Mouse (Mus musculus): Measurements from ENCODE around the gene Clint1. TPM values are rescaled to one million over a fixed set of nuclear protein-coding genes. Genes with fewer than 3 reads are reported as not detected.
"Not testable (repeated sequence)": the region's sequence is repeated elsewhere in the genome, so short reads cannot be mapped to it uniquely, and the experiment has no call there.

The Clint1 gene
- total RNA-seq, 2 experiments from 2014 or later: 37.4 to 38.2 TPM

DNA sequence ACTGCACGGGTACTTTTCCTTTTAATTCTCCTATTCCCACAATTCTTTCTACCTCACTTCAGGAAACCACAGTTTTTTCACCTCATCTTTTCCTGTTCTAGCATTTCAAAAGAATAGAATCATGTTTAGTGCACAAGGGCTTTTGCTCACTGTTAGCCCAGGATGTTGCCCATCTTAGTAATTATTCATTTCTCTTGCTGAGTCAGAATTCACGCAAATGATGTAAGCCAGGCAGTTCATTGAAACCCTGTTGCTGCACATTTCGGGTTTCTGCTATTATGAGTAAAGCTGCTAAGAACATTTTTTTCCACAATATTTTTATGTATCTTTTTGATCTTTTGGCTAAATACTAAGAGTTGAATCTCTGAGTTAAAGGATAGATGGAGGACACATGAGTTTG lies 11.5 kb upstream of the Clint1 start:
- no peak for DNase-seq
- intact Hi-C loops (cut with DNase I): no loop called here

DNA sequence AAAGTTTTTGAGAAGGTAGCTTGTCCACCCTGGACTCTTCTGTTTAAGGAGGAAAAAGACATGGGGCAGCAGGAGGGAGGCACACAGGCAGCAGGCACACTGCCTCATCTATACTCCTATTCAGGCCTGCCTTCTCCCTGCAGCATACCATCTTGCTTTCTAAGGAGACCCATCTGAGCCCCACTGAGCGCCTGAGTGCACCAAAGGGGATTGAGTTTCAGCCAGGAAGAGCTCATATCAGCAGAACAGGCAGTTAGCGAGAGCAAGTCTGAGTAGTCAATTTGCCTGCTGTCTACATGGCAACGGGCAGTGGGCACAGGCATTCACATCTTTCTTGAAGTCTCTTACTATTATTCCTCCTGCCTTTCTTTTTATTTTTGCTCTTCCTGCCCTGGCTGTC lies 5.8 kb upstream of the Clint1 start:
- intact Hi-C loops (cut with DNase I): no loop called here
- no peak for DNase-seq

DNA sequence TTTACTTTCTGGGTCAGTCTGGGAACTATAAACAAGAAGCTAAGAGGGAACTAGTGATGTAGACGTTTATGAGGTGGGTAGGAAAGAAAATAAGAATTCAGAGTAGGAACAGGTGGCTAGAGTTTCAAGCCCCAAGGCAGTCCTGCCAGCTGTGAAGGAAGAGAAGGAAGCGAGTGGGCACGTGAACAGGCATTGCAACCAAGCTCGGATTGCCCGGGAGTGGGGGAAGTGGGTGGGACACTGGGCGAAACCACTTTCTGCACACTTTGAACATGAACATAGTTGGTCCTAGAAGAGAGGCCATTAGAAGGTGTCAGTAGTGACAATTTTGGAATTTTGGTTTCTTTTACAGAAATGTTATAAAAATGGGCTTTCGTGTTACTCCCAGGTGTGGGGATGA lies 4.3 kb upstream of the Clint1 start:
- peak in 1 of 2 experiments; percentile 11 for DNase-seq
- intact Hi-C loops (cut with DNase I): no loop called here

DNA sequence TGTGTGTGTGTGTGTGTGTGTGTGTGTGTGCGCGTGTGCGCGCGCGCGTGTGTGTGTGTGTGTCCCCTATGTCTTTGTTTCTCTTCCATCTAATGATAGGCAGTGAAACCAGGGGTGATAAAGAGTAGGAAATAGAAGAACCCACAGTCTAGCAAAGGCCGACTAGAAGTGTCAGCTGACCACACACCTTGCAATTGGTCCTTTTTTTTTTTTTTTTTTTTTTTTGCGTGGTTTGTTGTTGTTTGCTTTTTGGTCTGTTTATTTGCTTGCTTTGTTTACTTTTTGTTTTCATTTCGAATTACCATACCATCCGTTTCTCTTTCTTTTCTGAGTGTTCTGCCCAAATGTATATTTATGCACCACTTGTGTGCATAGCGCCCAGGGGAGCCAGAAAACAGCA lies 3.6 kb upstream of the Clint1 start:
- DNase-seq: no peak
- intact Hi-C loops (cut with DNase I): no loop called here

DNA sequence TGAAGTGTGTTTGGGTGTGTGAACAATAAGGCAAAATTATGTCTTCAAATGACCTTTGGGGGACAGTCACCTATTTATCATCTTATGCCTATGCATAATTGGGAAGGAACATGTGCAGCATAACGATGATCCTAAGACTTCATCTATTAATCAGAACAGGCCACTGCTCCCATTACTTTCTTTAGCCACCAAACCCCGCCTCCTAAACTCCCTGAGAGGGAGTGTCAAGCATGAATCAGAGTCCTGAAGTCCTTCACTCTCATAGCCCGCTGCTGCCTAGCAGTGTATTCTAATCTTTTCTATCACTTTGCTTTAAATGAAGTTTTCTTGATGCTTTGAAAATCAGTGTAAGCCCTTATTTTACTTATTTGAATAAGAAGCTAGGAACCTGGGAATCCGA lies 2.6 kb upstream of the Clint1 start:
- no peak for DNase-seq
- intact Hi-C loops (cut with DNase I): no loop called here

DNA sequence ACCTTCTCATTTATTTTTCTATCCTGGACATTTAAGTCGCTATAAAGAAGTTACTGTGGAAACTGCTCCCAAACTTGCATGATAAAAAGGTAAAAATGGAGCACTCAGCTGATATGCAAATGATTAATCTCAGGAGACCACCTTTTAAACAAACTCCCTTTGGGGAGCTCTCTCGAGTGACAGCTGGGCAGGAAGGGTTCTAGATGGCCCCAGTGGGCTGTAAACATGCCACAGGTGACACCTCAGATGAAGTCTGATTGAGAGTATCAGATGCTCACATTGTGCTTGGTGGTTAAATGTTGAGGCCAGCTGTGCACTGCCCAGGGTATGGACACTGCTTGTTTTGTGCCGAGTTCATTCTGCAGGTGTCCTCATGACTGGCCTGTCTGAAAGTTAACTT lies 2.0 kb upstream of the Clint1 start:
- no peak for DNase-seq
- intact Hi-C loops (cut with DNase I): no loop called here

DNA sequence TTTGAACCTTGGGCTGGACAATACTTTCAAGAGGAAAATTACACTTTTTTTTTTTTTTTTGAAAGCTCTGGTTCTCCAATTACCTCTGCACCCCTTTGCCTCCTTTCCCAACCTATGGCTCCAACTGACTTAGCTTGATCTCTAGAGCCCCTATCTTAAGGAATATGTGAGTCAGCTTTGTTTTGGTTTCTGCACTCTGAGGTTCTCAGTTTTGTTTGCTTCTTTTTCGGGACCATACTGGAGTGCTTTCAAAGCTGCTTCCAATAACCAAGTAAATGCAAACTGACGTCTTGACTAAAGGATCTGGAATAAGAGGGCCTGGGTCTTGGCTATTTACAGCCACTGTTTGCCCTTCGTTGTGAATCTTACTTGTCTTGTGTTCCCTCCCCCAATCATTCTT lies 1.5 kb upstream of the Clint1 start:
- DNase-seq: no peak
- intact Hi-C loops (cut with DNase I): no loop called here

DNA sequence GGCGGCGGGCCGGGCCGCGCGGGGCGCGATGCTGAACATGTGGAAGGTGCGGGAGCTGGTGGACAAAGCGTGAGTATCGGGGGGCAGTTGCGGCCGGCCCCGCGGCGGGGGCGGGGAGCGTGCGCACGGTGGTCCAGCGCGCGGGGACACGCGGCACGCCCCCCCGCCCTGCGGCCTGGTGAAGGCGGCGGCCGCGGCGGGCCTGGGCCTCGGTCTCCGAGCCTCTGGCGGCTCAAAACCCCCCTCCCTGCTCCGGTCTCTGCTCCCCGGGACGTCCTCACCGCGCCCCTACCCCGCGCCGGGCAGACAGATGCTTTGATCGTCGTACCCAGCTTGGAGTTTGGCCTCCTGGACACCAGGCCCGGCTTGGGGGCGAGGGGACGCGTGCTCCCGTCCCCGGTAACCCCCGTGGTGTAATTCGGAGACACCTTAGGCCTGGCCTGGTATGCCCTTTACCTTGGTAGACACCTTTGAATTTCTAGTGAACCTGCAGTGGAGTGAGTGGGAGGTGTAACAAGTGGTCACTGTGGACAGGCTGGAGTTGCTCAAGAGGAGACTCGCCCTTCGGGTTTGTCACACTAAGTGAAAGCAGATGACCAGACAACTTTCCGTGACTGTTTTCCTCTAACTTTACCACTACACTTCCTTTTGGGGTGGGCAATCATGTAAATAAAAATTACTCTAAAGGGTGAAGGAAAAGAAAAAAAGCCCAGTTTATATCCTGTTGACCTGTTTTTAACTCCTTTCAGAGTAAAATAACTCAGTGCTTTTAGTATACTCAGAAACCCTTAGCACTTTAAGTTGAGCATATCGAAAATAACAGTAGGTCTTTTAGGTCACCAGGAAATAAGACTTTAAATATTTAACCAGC lies 508 bp downstream of the Clint1 start:
- intact Hi-C loops (cut with DNase I): no loop called here
- DNase-seq: peak in 1 of 2 experiments; percentile 38

DNA sequence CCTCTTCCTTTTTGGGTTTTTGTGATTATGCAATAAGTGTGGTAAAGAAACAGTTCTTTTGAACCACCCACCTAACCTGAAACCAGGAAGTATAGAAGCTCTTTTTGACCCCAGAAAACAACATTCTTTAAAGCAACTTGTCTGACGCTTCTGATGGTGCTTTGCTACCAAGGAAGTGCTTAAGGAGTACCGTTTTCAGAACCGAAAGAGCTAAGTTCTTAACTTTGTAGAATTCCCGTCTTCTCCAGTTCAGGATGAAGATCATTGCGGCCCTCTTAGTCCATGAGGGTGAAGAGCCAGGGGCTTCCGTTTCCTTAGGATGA lies 1.1 kb downstream of the Clint1 start:
- DNase-seq: no peak
- intact Hi-C loops (cut with DNase I): no loop called here

DNA sequence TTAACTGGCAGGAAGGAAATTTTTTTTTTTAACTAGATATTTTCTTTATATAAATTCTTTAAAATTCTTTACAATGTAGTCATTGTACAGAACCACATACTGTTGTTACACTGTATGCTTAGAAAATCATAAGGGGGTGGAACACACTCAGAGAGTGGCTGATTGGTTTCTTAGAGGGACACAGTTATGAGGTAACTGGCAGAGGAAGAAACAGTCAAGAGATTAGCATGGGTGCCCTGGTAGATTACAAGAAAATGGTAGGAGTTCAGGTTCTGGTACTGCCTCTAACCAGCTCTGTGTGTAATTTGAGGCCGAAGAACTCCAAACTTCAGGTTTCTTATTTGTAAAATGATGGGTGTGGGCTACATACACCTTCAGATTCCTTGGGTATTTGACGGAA lies 2.1 kb downstream of the Clint1 start:
- DNase-seq: no peak
- intact Hi-C loops (cut with DNase I): no loop called here

DNA sequence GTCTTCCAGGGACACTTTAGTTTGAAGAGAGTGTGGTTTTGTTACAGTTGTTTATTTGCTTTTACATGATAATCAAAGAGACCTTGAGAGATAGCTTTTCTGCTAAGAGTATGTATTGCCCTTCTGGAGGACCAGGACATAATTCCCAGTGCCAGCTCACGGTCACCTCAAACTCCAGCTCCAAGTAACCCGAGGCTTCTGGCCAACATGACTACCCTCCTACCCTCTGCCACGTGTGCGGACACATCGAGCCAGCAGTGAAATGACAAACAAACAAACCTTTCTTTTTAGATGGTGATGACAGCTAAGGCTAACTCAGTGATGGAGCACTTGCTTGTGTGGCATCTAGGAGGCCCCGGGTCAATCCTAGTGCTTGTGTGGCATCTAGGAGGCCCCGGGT lies 2.5 kb downstream of the Clint1 start:
- DNase-seq: no peak
- intact Hi-C loops (cut with DNase I): no loop called here

DNA sequence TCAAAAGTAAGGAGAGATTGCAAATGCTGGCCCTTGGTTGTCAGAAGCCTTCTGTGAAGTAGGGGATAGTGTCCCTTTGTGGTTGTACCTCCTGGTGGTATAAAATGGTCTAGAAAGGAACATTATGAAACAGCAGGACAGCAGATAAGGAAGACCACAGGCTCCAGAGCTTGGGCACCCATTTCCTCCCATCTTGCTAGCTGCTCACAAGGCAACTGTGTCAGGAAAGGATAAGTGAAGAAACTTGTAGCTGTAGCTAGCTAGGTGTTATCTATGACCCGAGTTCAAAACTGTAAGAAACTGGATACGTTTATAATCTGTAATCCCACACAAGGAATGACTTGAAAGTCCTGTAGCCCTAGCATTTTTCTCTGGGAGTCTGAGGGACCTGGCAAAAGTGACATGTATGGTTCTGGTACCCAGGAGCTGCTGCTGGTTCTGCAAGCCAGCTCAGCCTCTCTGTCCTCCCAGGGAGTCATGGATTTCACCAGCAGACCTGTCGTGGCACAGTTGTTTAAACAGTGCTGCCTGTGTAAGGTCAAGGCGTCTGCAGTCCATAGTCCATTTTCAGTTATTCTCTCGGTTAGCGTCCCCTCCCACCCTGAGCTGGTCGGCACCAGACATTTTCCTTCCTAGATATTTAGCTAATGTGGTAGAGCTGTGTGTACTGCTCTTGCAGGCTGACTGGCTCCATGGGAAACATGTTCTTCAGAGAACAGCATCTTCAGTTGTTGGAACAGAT lies 3.7 kb downstream of the Clint1 start:
- DNase-seq: no peak
- intact Hi-C loops (cut with DNase I): no loop called here

DNA sequence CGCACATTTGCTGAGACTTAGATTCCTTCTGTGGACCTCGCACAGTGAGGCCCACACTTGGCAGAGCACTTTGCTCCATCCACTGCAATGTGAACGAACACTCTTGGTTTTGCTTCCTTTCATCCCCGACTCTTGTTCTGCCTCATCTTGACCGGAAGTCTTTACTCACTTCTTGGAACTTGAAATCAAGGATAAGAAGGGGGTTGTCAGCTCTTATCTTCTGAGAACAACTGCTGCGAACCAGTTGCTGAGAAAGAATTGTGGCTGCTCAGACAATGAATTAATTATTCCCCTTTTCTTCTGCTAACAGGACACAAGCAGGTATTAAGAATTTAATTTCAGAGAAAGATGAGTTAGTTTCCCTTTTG lies 4.3 kb downstream of the Clint1 start:
- no peak for DNase-seq
- intact Hi-C loops (cut with DNase I): no loop called here

DNA sequence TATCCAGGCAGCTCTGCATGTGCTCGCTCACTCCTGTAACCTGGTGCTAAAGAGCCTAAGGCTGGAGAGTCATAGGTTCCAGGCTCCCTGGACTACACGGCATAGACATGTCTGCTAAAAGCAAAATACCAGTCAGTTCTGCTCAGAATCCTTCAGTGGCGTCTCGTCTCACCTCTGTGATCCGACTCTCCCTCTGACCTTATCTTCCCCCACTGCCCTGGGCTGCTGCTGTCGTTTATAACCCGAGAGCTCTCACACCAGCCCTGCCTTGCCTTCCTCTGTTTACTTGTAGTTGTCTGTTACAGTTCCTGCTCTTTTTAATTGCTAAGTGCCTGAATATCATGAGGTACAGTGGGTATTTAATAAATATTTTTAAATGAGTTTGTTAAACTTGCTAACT lies 9.5 kb downstream of the Clint1 start:
- no peak for DNase-seq
- intact Hi-C loops (cut with DNase I): no loop called here

DNA sequence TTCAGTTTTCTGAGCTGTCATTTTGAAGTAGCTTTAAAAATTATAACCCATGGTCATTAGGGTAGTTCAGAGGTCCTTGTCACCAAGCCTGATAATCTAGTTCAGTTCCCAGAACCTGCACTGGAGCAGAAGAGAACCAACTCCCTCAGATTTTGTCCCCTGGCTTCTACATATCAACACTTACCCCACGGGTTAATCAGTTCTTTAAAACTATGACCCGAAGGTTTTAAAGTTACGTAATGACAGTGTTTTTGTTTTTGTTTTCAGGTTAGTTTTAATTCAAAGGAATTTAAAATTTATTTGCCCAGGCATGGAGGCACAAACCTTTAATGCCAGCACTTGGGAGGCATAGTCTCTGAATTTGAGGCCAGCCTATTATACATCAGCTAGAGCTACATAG lies 12.6 kb downstream of the Clint1 start:
- intact Hi-C loops (cut with DNase I): no loop called here
- DNase-seq: no peak

DNA sequence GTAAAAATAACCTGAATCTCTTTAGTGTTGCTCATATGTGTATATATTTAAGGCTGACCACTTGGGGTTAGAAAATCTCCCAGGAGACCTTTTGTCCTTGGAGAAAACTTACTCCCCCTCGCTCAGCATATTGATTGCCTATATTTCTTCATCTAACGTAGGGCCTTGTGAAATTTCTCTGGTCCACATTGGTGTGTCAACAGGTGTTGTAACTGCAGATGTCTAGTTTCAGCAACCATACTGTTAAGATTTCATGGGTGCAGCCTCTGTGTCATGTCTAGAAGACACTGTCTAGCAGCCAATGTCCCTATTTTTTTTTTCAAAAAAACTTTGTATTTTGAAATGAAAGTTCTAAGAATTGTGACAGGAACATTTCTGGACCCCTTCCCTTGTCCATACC lies 14.0 kb downstream of the Clint1 start:
- intact Hi-C loops (cut with DNase I): no loop called here
- DNase-seq: no peak

DNA sequence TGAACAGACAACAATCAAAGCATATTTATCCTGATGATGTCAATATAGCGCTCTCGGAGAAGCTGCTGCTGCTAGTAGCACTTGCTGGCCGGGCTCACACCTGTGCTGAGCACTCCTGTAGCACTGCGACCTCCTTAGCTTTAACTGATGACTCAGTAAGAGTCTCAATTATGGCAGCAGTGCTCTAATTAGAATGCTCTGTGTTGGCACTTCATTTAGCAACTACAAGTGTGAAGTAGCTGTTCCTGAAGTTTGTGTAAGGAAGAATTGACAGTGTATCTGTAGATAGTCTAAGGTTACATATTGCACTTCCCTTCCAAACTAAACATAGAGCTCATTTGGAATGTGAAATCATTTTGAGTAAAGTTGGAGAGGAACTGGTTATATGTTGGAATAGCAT lies 14.7 kb downstream of the Clint1 start:
- intact Hi-C loops (cut with DNase I): no loop called here

DNA sequence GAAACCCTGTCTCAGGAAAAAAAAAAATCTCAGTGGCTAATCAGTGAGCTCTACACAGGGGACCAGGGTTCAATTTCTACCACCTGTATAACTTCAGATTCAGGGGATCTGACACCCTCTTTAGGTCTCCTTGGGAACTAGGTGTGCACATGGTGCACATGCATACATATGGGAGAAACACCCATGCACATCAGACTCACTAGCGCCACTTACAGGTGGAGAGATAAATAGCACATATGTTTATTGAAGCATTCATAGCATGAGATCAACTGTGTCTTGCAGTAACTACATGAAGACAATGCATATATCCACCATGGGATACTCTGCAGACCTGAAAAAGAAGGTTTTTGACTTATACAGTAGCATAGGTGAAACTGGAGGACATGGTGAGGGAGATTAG lies 21.8 kb downstream of the Clint1 start:
- intact Hi-C loops (cut with DNase I): no loop called here
- no peak for DNase-seq

More for the DNA sequence above, 14.7 kb downstream of the Clint1 start:
- DNase-seq: no peak

DNA sequence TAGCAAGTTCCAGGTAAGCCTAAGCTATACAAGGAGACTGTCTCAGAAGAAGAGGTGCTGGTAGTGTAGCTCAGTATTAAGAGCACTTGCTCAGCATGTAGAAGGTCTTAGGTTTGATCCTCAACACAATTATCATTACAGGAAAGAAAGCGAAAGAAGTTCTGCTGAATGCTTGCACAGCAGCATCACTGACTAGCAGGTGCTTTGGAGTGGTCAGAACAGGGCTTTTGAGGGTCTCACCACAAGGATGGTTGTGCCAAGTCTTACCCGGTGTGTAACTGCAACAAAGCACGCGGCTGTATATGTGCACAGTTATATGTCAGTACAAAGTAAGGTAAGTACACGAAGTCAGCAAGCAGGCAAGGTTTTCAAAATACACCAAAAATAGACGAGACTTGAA lies 22.4 kb downstream of the Clint1 start:
- no peak for DNase-seq
- intact Hi-C loops (cut with DNase I): no loop called here

DNA sequence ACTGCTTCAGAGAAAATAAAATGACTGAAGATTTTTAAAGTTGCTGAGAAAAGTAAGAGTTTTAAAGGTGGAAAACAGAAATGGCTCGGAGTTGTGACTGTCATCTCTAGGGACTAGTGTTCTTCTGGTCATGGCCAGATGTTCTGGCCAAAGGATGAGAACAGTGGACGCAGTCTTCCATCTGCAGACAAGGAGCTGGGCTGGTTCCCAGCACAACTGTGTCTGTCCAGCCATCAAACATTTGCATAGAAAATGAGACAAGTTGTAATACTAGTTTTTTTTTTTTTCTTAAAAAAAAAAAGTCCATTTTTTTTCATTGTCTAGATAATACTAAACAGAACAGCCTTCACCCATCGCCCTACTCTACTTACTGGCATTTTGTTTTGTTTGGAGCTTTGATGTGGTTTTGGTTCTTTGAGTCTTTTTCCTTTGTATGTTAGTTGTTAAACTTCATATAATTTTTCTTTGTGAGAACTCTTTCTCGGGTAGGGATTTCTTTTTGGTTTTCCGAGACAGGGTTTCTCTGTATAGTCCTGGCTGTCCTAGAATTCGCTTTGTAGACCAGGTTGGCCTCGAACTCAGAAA lies 23.6 kb downstream of the Clint1 start:
- intact Hi-C loops (cut with DNase I): no loop called here
- peak; percentile 38 to 51 for DNase-seq

DNA sequence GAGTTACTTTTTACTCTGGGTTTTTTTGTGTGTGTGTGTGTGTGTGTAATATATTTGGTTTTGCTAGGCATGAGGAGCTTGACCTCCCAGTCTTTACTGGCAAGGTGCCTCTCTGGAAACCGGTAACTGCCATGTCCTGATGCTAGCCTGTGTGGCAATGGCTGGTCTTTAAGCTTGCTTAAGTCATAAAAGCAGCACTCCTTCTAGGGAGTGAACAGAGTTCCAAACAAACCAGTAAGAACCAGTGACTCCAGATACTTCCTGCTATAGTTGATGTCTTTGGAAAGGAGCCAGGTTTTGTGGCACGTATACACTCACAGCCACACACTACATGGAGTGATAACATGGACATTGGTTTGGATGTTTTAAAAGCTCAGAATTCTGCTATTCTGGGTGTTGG lies 24.2 kb downstream of the Clint1 start:
- no peak for DNase-seq
- intact Hi-C loops (cut with DNase I): no loop called here

DNA sequence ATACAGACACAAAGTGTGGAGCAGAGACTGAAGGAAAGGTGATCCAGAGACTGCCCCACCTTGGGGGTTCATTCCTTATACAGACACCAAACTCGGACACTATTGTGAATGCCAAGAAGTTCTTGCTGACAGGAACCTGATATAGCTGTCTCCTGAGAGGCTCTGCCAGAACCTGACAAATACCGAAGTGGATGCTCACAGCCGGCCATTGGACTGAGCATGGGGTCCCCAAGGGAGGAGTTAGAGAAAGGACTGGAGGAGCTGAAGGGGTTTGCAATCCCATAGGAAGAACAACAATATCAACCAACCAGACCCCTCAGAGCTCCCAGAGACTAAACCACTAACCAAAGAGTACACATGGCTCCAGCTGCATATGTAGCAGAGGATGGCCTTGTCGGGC lies 27.5 kb downstream of the Clint1 start:
- intact Hi-C loops (cut with DNase I): loop anchor here (1.0 kb wide), 1 partner anchor 127 kb away; no protein-coding TSS in a partner anchor

More for the DNA sequence above, 27.5 kb downstream of the Clint1 start:
- not testable (repeated sequence) for DNase-seq

All from heart, postnatal 14 days (tissue).